Mouse (Mus musculus): ENCODE results near the gene Eno1. TPM values are rescaled to one million over a fixed set of nuclear protein-coding genes. Genes with fewer than 3 reads are reported as not detected.

Gene Eno1
- 100 to 1,000 TPM; 421 to 451 TPM for total RNA-seq (2021)
- long read RNA-seq, transcript Eno1-202 (12 exons, 2,027 nt): major isoform, 734 of 771 reads
- long read RNA-seq, partial matches to known transcripts: 11 of 771 reads
- long read RNA-seq, other reads (novel, unspliced or antisense): 23 of 771 reads

DNA sequence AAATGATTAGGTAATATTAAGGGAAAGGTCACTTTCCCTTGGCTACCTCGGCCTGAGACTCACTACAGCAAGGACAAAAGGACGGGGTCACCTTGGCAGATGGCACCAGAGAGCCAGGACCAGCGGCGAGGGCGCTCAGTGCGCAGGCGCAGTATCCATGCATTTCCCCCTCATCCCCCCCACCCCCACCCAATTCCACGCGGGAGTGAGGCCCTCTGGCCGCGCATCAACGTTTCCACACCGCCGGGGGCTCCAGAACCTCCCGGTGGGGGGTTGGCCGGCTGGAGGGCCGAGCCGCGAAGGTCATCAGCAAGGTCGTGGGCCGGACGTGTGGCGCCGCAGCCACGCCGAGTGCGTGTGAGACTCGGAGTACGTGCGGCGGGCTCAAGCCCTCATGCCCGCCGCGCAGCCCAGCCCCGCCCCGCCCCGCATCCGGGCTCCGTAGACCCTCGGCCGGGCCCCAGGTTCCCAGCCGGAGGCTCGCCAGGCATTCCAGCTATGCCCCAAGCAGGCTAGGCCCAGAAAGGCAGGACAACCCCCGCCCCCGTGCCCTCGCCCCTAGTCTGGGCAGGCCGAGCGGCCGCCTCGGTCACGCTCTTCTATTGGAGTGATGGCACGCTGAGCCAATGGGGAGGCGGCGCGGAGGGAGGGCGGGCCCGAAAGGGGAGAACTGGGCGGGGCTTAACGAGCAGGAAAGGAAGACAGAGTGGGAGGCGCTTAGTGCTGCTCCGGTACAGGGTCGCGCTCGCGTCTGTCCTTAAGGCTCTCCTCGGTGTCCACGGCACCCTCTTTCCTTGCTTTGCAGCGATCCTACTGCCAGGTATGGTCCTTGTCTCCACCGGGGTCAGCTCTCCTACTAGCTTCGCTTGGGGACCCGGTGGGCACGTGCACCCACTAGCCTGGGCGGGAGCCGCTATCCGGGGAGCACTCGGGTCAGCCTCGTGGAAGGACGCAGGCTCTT lies at the start of gene Eno1:
Gene Eno1 (plus strand): TSS at position 201 of the 961 bp plus-strand sequence.
- peak; percentile 91 to 98 for DNase-seq (ENCODE audit: low spot score in 2 of 2)

DNA sequence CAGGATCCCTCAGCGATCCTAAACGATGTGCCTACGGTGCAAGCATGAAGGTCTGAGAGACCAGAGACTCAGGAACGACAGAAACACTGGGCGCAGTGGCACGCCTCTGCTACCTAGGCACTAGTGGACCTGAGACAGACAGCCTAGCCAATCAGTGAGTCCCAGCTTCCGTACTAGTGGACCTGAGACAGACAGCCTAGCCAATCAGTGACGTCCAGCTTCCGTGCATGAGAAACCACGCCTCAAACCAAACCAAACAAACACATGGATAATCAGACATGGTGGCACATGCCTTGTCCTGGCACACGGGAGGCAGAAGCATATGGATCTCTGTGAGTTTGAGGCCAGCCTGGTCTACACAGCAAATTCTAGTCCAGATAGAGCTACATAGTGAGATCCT lies 48.3 kb upstream of the Eno1 start:
- no peak for DNase-seq (ENCODE audit: low spot score in 2 of 2)

DNA sequence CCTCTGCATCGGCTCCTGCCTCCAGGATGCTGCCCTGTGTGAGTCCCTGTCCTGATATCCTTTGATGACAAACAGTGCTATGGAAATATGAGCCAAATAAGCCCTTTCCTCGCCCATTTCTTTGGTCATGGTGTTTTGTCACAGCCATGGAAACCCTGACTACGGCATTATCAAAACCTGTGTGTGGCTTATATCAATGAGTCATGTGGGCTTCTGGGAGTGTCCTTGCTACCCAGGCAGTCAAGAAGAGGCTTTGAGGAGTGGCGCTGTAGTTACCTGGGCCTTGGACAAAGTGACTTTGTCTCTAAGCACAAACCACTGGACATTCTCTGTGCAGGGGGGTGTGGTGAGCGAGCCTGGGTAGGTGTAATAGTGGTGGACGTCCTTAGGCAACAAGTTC lies 44.3 kb upstream of the Eno1 start:
- DNase-seq (ENCODE audit: low spot score in 2 of 2): no peak

DNA sequence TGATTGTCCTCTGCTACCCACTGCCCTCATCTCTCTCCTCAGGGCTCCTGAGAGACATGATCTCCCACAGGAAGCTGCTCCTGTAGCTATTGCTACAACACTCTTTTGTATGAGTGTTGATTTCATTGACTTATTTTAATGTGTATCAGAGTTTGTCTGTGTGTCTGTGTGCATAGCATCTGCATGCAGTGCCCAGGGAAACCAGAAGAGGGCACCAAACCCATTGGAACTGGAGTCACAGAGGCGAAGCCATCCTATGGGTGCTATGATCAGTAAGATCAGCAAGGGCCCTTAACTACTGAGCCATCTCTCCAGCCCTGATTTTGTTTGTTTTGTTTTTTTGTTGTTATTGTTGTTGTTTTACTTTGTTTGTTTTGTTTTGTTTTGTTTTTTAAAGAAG lies 42.6 kb upstream of the Eno1 start:
- DNase-seq (ENCODE audit: low spot score in 2 of 2): no peak

DNA sequence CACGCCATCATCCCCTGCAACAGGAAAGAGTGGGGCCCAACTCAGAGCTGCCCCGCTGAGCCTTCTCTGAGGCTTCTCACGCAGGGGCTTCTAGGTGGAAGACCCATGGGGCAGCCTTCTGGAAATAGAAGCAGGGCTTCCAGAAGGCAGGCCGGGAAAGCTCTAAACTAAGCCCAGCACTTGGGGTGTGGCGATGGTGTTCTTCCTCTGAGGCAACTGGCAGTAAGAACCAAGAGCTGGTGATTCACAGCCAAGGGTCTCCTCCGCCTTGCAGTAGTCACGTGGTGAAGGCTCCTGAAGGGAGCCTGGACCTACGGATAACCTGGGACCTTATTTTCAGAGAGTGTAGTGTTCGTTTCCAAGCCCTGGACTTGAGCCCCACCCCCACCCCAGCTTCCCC lies 38.3 kb upstream of the Eno1 start:
- DNase-seq (ENCODE audit: low spot score in 2 of 2): no peak

DNA sequence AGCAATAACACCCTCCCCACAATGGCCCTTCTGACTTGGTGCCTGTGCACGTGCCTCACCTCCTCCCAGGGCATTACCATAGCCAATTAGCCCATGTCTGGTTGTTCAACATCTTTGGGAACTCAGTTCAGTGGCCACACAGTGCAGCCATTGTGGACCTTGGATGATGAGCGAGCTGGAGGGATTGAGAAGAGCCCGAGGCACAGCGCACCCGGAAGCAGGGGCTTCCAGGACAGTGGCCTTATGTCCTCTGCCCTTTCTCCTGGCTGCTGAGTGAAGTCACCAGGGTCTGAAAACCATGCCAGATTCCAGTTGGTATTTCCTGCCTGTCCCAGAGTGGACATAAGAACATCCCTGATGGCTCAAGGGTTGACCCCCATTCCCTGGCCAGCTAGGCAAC lies 35.3 kb upstream of the Eno1 start, which contains the start of gene Car6:
Gene Car6 (minus strand): TSS at position 101 of the 400 bp plus-strand sequence.
- no peak for DNase-seq (ENCODE audit: low spot score in 2 of 2)

DNA sequence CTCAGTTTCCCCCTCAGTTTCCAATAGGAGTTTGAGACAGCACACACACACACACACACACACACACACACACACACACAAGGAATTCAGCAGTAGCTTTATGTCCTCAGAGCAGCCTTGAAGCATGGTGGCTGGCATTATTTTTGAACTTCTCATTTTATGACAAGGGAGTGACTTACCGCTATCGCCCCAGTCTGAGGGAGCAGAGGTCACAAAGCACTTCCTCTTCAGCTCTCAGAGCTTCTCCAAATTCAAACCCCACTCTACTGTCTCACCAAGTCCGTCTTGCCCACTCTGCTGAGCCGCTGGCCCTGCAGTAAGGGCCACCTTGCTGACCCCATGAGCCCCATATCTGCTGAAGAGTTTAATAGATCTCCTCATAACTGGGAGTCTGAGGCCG lies 33.8 kb upstream of the Eno1 start:
- no peak for DNase-seq (ENCODE audit: low spot score in 2 of 2)

DNA sequence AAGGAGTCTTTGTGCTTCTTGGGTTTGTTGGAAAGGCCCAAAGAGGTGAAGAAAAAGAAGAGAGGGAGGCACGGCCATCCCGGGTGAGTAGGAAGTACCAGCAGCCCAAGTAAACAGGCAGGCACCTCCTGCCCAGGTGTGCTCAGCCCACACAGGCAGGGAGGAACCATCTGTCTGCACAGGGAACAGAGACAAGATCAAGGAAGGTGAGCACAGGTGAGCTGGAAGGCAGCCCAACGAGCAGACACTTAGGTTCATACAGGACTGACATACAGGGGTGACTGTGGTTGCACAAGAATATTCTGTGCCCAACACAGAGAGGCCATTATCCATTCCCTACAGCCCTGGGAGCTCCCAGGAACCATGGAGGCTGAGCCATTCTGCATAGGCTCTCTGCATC lies 31.6 kb upstream of the Eno1 start:
- no peak for DNase-seq (ENCODE audit: low spot score in 2 of 2)

DNA sequence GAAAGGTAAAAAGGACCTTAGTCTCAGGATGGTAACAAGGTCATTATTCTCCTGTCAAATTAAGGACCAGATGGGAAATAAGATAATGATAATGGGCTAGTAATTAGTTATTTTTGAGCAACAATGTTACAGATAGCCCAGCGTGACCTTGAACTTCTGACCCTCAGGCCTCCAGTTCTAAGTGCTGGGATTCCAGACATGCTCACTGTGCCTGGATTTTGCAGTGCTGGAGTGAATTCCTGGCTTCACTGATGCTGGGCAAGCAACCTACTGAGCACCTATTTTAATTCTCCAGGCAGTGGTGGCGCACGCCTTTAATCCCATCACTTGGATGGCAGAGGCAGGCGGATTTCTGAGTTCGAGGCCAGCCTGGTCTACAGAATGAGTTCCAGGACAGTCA lies 26.8 kb upstream of the Eno1 start:
- no peak for DNase-seq (ENCODE audit: low spot score in 2 of 2)

DNA sequence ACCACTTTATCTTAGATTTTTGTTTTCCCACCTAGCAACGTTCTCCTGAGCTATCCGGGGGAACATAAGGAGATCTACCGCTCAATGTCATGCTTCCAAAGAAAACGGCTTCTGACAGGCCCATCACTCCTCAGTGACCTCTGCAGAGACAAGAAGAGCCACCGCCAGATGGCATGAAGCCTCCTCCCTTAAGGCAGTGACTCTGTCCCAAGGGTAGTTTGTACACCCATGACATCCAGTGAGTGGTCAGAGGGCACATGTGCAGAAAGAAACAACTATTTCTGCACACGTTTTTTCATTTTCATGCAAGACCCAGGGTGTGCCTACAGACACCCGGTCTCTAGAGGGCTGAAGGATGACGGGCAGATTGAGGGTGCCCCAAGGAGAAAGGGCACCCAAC lies 26.2 kb upstream of the Eno1 start:
- no peak for DNase-seq (ENCODE audit: low spot score in 2 of 2)

DNA sequence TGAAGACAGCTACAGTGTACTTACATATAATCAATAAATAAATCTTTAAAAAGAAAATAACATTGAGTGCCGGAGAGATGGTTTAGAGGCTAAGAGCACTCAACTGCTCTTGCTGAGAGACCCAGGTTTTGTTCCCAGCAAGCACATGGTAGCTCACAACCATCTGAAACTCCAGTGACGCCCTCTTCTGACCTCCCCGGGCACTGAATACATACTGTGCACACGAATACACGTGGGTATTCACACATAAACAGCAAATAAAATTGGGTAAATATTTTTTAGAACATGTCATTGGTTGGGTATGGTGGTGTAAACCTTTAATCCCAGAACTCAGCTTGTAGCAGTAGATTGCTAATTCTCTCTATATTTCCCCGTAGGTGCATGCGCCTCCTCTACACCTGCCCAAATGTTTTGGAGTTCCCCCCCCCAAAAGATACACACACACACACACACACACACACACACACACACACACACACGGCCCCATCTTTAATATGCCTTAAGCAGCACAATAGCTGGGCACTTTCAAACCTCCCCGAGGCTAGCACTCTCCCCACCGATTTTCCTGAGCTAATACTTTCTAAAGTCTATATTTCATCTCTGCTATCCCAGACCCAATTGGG lies 24.5 kb upstream of the Eno1 start:
- no peak for DNase-seq (ENCODE audit: low spot score in 2 of 2)

DNA sequence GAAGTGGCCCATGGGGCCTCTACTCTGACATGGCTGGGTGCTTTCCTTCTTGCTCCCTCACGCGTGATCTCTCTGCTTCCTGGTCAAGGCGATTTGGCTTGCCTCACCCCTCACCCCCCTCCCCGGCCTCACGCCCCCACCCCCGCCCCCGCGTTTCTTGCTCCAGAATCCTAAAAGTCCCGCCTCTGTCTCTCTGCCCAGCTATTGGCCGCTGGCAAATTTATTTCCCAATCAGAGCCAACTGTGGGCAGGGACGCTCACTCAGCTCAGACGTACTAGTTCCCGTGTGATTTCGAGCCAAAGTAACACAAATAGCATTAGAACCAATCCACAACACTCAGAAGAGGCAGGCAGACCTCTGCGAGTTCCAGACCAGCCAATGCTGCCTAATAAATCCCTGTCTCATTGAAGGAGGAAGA lies 24.0 kb upstream of the Eno1 start:
- no peak for DNase-seq (ENCODE audit: low spot score in 2 of 2)

DNA sequence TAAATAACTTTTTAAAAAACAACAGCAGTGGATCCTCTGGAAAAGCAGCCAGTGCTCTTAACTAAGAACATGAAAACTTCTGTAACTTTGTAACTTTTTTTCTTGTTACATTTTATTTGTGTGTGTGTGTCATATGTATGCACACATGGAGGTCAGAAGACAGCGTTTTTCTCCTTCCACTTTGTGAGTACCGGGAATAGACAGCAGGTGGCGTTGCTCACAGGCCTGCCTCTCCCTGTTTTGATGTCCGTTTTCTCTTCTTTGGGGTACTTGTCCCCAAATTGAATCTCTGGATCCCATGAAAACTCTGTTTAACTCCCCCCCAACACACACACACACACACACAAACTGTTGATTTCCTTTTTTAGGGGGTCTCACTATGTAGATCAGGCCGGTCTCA lies 22.6 kb upstream of the Eno1 start:
- no peak for DNase-seq (ENCODE audit: low spot score in 2 of 2)

DNA sequence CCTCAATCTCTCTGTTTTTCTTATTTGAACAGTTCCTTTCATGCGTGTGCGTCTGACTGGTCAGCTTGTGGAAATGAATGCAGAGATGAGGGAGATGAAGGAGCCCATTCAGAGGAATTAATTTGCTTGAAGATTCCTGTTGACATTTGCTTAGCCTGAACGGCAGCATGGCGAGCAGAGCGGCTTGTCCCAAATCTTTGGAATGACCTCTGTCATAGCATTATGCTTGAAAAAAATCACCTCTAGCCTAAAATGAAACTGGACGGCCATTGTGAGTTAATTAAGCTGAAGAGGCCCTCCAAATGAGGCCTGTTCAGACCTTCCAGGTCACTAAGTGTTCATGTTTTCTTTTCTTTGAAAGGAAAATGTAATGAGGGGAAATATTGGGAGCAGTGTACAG lies 20.1 kb upstream of the Eno1 start:
- no peak for DNase-seq (ENCODE audit: low spot score in 2 of 2)

DNA sequence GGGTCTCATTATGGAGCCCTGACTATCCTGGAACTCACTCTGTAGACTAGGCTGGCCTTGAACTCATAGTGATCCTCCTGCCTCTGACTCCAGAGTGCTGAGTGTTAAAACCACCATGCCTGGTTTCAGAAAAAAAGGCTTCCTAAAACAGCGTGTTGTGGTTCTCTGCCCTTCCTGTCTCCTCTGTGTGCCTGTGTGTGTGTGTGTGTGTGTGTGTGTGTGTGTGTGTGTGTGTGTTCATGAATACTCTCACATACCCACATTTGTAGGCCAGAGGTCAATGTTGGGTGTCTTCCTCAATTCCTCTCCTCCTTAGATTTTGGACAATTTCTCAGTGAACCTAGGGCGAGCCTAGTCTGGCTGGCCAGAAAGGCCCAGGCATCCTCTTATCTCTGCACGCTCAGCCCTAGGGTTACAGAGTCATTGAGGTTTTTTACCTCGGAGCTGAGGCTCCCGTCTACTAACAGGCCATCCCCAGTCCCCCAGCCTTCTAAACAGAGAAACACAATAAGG lies 19.4 kb upstream of the Eno1 start:
- no peak for DNase-seq (ENCODE audit: low spot score in 2 of 2)

DNA sequence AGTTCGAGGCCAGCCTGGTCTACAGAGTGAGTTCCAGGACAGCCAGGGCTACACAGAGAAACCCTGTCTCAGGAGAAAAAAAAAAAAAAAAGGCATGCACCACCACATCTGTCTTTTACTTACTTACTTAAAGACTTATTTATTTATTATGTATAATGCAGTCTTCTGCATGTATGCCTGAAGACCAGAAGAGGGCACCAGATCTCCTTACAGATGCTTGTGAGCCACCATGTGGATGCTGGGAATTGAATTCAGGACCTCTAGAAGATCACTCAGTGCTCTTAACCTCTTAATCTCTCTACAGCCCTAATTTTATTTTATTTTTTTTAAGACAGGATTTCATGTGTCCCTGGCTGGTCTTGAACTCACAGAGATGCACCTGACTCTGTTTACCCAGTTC lies 18.6 kb upstream of the Eno1 start:
- no peak for DNase-seq (ENCODE audit: low spot score in 2 of 2)

DNA sequence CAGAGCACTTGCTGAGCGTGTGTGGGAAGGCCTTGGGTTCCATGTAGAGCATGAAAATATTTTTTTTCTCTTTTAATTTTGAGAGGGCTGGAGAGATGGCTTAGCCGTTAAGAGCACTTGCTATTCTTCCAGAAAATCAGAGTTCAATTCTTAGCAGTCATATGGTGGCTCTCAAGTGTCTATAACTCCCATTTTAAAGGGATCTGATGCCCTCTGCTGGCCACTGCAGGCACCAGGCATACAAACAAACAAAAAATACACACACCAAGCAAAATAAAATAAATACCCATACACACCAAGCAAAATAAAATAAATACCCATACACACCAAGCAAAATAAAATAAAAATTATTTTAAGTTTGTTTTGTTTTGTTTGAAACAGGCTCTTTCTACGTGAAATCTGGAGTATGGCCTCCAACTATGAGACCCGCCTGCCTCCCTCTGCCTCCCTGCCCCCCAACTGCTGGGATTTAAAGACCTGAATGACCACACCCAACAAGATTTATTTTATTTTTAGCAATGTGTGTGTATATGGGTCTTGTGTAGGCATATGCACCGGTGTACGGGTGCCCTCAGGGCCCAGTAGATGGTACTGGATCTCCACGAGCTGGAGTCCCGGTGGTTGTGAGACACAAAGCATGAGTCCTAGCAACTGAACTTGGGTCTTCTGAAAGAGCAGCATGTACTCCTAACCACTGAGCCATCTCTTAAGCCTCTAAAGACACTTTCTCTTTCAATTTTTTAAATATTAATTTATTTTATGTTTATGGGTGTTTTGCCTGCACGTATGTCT lies 16.8 kb upstream of the Eno1 start:
- DNase-seq (ENCODE audit: low spot score in 2 of 2): peak in 1 of 2 experiments; percentile 67

DNA sequence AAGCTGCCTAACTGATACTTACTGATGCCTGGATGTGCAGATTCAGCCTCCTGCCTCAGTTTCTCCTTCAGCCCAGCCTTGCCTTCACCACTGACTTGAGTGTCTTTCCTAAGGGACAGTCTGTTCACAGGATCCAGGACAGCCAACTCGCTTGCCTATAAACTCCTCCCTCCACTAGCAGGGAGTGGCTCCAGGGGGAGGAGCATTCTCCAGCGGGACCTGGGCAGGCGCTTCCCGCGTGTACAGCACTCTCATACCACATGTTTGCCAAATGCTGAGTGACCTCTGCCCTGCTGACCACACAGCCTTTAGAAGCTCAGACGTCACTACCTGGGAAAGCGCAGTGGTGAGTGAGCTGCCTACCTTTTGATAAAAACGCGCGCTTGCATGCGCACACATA lies 15.9 kb upstream of the Eno1 start:
- DNase-seq (ENCODE audit: low spot score in 2 of 2): no peak

DNA sequence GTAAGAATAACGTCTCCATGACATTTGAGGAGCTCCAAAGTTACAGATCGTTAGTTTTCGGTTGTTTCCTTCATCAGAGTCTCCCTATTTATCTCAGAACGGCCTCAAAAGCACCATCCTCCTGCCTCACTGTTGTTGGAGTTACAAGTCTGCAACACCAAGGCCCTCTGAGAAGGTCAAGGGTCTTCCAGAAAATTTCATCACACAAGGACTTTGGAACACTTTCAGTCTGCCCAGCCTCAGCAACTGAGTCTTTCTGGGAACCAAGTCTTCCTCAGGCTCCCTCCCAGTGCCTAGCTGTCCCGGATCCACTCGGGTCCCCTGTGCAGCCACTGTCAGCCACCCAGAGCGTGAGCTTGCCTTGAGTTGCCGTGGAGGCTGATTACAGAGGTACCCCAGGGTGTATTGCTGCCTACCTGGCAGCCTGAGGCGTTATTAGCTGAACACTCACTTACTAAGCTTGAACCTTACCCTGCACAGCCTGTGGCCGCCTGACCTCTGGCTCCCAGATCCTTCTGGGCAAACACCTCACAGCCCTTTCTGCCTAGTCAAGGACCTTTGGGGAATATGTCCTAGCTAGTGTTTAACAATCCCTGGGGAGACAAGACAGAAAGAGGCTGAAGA lies 15.4 kb upstream of the Eno1 start:
- DNase-seq (ENCODE audit: low spot score in 2 of 2): no peak

DNA sequence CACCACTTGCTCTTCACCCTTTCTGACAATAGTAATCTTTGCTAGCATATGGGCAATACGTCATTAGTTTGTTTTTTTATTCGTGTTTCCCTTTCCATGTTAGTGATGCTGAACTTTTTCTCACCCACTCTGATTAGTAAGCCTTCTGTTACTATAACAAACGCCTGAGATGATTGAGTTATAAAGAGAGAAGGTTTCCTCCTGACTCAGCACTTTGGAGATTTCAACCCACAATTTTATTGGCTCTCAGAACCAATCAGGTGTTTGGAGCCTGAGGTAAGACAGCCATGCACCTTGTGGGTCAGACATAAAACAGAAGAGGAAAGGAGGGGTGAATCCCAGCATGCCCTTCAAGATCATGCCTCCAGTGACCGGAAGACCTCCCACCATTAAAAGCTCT lies 12.7 kb upstream of the Eno1 start:
- no peak for DNase-seq (ENCODE audit: low spot score in 2 of 2)

DNA sequence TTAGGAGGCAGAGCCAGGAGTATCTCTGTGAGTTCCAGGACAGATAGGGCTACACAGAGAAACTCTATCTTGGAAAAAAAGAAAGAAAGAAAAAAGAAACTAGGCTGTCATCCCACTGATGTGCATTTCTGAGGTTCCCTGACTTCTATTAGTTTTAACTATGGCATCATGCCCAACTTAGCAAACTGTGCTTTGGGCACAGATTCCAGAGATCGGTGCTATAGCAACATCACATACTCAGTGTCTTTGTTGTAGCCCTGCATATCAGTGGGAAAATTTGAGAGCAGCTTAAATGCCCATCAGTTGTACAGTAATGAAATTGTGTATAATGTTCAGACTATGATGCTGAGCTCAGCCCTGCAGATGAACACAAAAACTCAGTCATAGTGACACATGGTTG lies 10.8 kb upstream of the Eno1 start:
- DNase-seq (ENCODE audit: low spot score in 2 of 2): peak in 1 of 2 experiments; percentile 60
